Mouse (Mus musculus) kidney, adult 2 months (tissue): Measurements from ENCODE around the gene Pik3c2b. TPM values are rescaled to one million over a fixed set of nuclear protein-coding genes. Genes with fewer than 3 reads are reported as not detected.
"Not testable (repeated sequence)": the region's sequence is repeated elsewhere in the genome, so short reads cannot be mapped to it uniquely, and the experiment has no call there.

ENCODE experiments used
- DNase-seq: peaks from one replicate; pipeline ENCODE4 v3.0.0; 2021
- H3K27ac ChIP-seq: fragments of 200-500 bp; 2 replicates; pipeline ENCODE4 v1.5.1; 2012; ENCODE audit warnings: low read depth, low read length, control low read depth, inconsistent platforms; ENCODE audit not compliant: insufficient read depth
- H3K27me3 ChIP-seq: fragments of 200-500 bp; replicated peaks from 2 replicates; pipeline ENCODE4 v1.6.1; 2012; ENCODE audit warnings: mild to moderate bottlenecking, moderate library complexity, low read length, inconsistent platforms; ENCODE audit not compliant: control insufficient read depth, insufficient read depth
- H3K36me3 ChIP-seq: fragments of 200-500 bp; 2 replicates; pipeline ENCODE4 v1.6.1; 2012; ENCODE audit warnings: mild to moderate bottlenecking, moderate library complexity, low read length, inconsistent platforms; ENCODE audit not compliant: control insufficient read depth, insufficient read depth
- H3K4me1 ChIP-seq: fragments of 200-500 bp; 2 replicates; pipeline ENCODE4 v1.6.1; 2011; ENCODE audit warnings: low read length; ENCODE audit not compliant: control insufficient read depth, insufficient read depth
- H3K4me3 ChIP-seq: fragments of 200-500 bp; 2 replicates; pipeline ENCODE4 v1.5.1; 2011; ENCODE audit warnings: mild to moderate bottlenecking, low read depth, low read length, control low read depth; ENCODE audit not compliant: insufficient read depth
- CTCF ChIP-seq: fragments of 200-500 bp; conservative IDR thresholded peaks from 2 replicates; pipeline ENCODE4 v1.5.1; 2011; ENCODE audit warnings: low read depth, mild to moderate bottlenecking, control low read depth, low read length, moderate library complexity, mixed read lengths; ENCODE audit not compliant: insufficient read depth, insufficient read length
- POLR2A ChIP-seq: fragments of 200-500 bp; IDR thresholded peaks from one replicate; pipeline ENCODE4 v1.6.1; 2011; ENCODE audit warnings: low read depth, low read length, control low read depth
- WGBS: fragments of 180-500 bp; shearing (Covaris S2); methylation state at CpG from one replicate; pipeline ENCODE4 v1.1.7; 2018; 5-methylcytosine and 5-hydroxymethylcytosine counted together
- polyA plus RNA-seq: library from polyadenylated mRNA; depleted of rRNA; stranded (reverse); fragments of >200 nt; gene quantifications from 2 replicates; pipeline ENCODE4 v1.2.3, GENCODE M21; 2012

Gene Pik3c2b
- polyA plus RNA-seq, 1 experiment, result 3.6 TPM

- H3K36me3 ChIP-seq, result peaks cover 5% of the 10 kb centered on the region; the same call in 1 of the 2 replicates
- WGBS, result 79% methylated on average over 9 of the region's 9 CpGs
These were observed 28.6 kb upstream of the Pik3c2b start for GRCm38 (mm10) chr1:133016775-133017428.

GRCm38 (mm10) chr1:133018580-133018979, 26.9 kb upstream of the Pik3c2b start:
- TF ChIP-seq CTCF, result no peak
- TF ChIP-seq POLR2A, result no peak

More at GRCm38 (mm10) chr1:133016775-133017428, 28.6 kb upstream of the Pik3c2b start:
- no peaks in the 10 kb centered on the region for H3K4me1 ChIP-seq
- H3K4me3 ChIP-seq, result no peak overlapping the region
- TF ChIP-seq POLR2A (no peak), CTCF (no peak)
- H3K27ac ChIP-seq, result no peak overlapping the region
- DNase-seq, result no peak
- H3K27me3 ChIP-seq, result no peaks in the 10 kb centered on the region

GRCm38 (mm10) chr1:133019312-133019711, 26.2 kb upstream of the Pik3c2b start:
- Histone ChIP-seq H3K27ac (no peak overlapping the region), H3K36me3 (peaks cover 2% of the 10 kb centered on the region; the same call in 1 of the 2 replicates), H3K4me1 (no peaks in the 10 kb centered on the region), H3K27me3 (no peaks in the 10 kb centered on the region), H3K4me3 (no peak overlapping the region)
- DNase-seq, result no peak
- no peak for TF ChIP-seq POLR2A
- TF ChIP-seq CTCF, result no peak

More at GRCm38 (mm10) chr1:133018580-133018979, 26.9 kb upstream of the Pik3c2b start:
- H3K27ac ChIP-seq, result no peak overlapping the region
- no peak overlapping the region for H3K4me3 ChIP-seq
- no peak for DNase-seq
- H3K36me3 ChIP-seq, result peaks cover 2% of the 10 kb centered on the region; the same call in 1 of the 2 replicates
- 78% methylated on average over 2 of the region's 2 CpGs for WGBS
- H3K27me3 ChIP-seq, result no peaks in the 10 kb centered on the region
- no peaks in the 10 kb centered on the region for H3K4me1 ChIP-seq

- Histone ChIP-seq H3K27me3 (no peaks in the 10 kb centered on the region), H3K36me3 (peaks cover 2% of the 10 kb centered on the region; the same call in 1 of the 2 replicates), H3K4me1 (no peaks in the 10 kb centered on the region), H3K4me3 (no peak overlapping the region), H3K27ac (no peak overlapping the region)
- no peak for TF ChIP-seq CTCF
- DNase-seq, result no peak
- WGBS, result 81% methylated on average over 3 of the region's 3 CpGs
These were observed 25.2 kb upstream of the Pik3c2b start for GRCm38 (mm10) chr1:133020137-133020894.

GRCm38 (mm10) chr1:133021391-133021790, 24.1 kb upstream of the Pik3c2b start:
- H3K27me3 ChIP-seq, result no peaks in the 10 kb centered on the region
- TF ChIP-seq CTCF, result no peak
- no peak for TF ChIP-seq POLR2A
- H3K4me3 ChIP-seq, result no peak overlapping the region
- no peak for DNase-seq
- H3K27ac ChIP-seq, result no peak overlapping the region
- no peaks in the 10 kb centered on the region for H3K4me1 ChIP-seq
- H3K36me3 ChIP-seq, result peaks cover 1% of the 10 kb centered on the region; the same call in 1 of the 2 replicates
- WGBS, result 94% methylated on average over 7 of the region's 7 CpGs

GRCm38 (mm10) chr1:133021971-133022370, 23.5 kb upstream of the Pik3c2b start:
- H3K27me3 ChIP-seq, H3K4me3 ChIP-seq, H3K27ac ChIP-seq, H3K36me3 ChIP-seq, DNase-seq, H3K4me1 ChIP-seq: not testable (repeated sequence)
- WGBS, result 100% methylated on average over 2 of the region's 2 CpGs

- not testable (repeated sequence) for H3K27ac ChIP-seq, DNase-seq, H3K36me3 ChIP-seq, H3K27me3 ChIP-seq, H3K4me1 ChIP-seq, H3K4me3 ChIP-seq
- WGBS, result 72% methylated on average over 3 of the region's 3 CpGs
These were observed 21.7 kb upstream of the Pik3c2b start for GRCm38 (mm10) chr1:133023723-133024122.
